Mouse (Mus musculus): ENCODE measurements around the gene Tenm2.

GRCm38 (mm10) chr11:36161765-36162321 is 1073.9 kb downstream of the Tenm2 start:
- TF ChIP-seq CTCF (IDR thresholded peaks at IDR 0.05; ENCODE audit: control insufficient read depth, insufficient read depth, low read length) (no peak), POLR2A (IDR thresholded peaks at IDR 0.05; ENCODE audit: borderline replicate concordance, control insufficient read depth, low read depth, low read length) (no peak)

All from bone marrow, adult 2 months (tissue).